Mouse (Mus musculus) testis, postnatal 14 days (tissue): ENCODE data around the gene 1810024B03Rik.
A peak's percentile ranks its signal among the peaks of the same experiment; 100 is the strongest.
"Not testable (repeated sequence)": the region's sequence is repeated elsewhere in the genome, so short reads cannot be mapped to it uniquely, and the experiment has no call there.

Experiments used
- DNase-seq: peaks from one replicate; pipeline ENCODE4 v3.0.0; 2021; ENCODE audit warnings: low spot score

1810024B03Rik gene

GRCm38 (mm10) chr2:127207547-127208451 is at the start of gene 1810024B03Rik, which contains the start of gene Snrnp200:
TSS of gene 1810024B03Rik (minus strand) at chr2:127208280.
TSS of gene Snrnp200 (plus strand) at chr2:127208386.
- peak; percentile 96 for DNase-seq

- DNase-seq: no peak
These were observed 47.2 kb upstream of the 1810024B03Rik start for GRCm38 (mm10) chr2:127255294-127255693.

- DNase-seq: no peak
These were observed 46.6 kb upstream of the 1810024B03Rik start for GRCm38 (mm10) chr2:127254604-127255134.

GRCm38 (mm10) chr2:127252787-127253186 is 44.7 kb upstream of the 1810024B03Rik start:
- DNase-seq: no peak

- DNase-seq: no peak
These were observed 43.9 kb upstream of the 1810024B03Rik start for GRCm38 (mm10) chr2:127251880-127252527.

- DNase-seq: no peak
These were observed 43.4 kb upstream of the 1810024B03Rik start for GRCm38 (mm10) chr2:127251457-127251856.

GRCm38 (mm10) chr2:127250291-127251008 is 42.4 kb upstream of the 1810024B03Rik start:
- DNase-seq: no peak

GRCm38 (mm10) chr2:127248334-127249004 is 40.4 kb upstream of the 1810024B03Rik start:
- peak; percentile 54 for DNase-seq

GRCm38 (mm10) chr2:127247592-127248333 is 39.7 kb upstream of the 1810024B03Rik start, which contains the start of the genes Ciao1 and Tmem127:
TSS of gene Ciao1 (minus strand) at chr2:127247816.
TSS of gene Tmem127 (plus strand) at chr2:127247908.
- DNase-seq: peak; percentile 99

- DNase-seq: no peak
These were observed 32.0 kb upstream of the 1810024B03Rik start for GRCm38 (mm10) chr2:127240065-127240464.

- no peak for DNase-seq
These were observed 30.0 kb upstream of the 1810024B03Rik start for GRCm38 (mm10) chr2:127237897-127238610.

- no peak for DNase-seq
These were observed 17.2 kb upstream of the 1810024B03Rik start for GRCm38 (mm10) chr2:127225261-127225660.

- no peak for DNase-seq
These were observed 9.7 kb upstream of the 1810024B03Rik start for GRCm38 (mm10) chr2:127217746-127218145.

- DNase-seq: no peak
These were observed 2.6 kb upstream of the 1810024B03Rik start for GRCm38 (mm10) chr2:127210701-127211100.

- no peak for DNase-seq
These were observed 331 bp upstream of the 1810024B03Rik start for GRCm38 (mm10) chr2:127208452-127208769.

GRCm38 (mm10) chr2:127206916-127207315 is 1.2 kb downstream of the 1810024B03Rik start:
- DNase-seq: no peak

- not testable (repeated sequence) for DNase-seq
These were observed 2.1 kb downstream of the 1810024B03Rik start for GRCm38 (mm10) chr2:127205936-127206335.

- no peak for DNase-seq
These were observed 3.1 kb downstream of the 1810024B03Rik start for GRCm38 (mm10) chr2:127204932-127205331.

- no peak for DNase-seq
These were observed 18.5 kb downstream of the 1810024B03Rik start for GRCm38 (mm10) chr2:127189574-127189973.
